Mouse (Mus musculus) brain, adult 2 months (tissue): ENCODE data around the gene Spns3.
"Not testable (repeated sequence)": the region's sequence is repeated elsewhere in the genome, so short reads cannot be mapped to it uniquely, and the experiment has no call there.

Experiments used
- DNase-seq: peaks from one replicate; pipeline ENCODE4 v3.0.0; 2011; ENCODE audit warnings: low read depth, low spot score

Spns3 gene

DNA sequence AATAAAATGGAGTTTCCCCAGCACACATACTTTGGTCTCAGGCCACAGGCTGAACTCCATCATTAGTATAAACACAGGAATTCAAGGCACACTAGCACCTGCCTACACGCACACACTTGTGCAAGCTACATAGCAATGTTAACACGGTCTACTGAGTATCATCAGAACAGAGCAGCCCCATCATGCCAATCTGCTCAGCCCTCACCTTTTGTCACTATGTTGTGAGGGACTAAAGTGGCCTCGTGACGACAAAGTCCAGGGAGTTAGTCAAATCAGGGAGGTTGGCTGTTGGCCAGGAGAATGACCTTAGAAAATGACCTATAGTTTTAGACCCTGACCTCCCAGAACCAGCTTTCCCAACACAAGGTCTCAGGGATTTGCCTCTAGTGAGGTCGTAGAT is 7.8 kb upstream of the Spns3 start:
- no peak for DNase-seq

DNA sequence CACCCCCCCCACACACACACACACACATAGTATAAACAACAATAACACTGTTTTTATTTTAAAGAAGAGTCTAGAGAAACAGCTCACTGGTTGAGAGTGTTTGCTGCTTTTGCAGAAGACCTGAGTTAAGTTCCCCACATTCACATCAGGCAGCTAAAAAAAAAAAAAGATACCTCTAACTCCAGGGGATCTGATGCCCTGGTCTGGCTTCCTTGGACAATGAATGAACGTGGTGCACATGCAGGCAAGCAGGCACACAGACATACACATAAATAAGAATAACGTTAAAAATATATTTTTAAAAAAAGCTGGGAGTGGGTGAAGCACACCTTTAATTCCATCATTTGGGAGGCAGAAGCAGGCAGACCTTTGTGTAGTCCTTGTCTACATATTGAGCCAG is 6.6 kb upstream of the Spns3 start:
- no peak for DNase-seq

DNA sequence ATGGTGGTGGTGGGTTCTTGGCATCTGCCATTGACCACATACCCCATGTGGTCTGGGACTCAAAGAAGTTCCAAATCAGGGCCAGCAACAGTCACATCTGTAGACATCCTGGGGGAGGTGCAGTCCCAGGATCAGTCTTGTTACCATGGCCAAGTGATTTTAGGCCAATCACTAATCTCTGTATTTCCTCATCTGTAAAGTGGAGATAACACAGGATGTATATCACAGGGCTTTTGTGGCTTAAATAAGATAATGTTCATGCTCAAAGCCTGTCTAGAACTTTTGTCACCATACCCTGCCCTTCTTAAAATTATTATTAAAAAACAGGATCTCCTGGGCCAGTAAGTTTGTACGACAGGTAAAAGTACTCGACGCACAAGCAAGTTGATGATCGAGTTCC is 6.2 kb upstream of the Spns3 start:
- no peak for DNase-seq

DNA sequence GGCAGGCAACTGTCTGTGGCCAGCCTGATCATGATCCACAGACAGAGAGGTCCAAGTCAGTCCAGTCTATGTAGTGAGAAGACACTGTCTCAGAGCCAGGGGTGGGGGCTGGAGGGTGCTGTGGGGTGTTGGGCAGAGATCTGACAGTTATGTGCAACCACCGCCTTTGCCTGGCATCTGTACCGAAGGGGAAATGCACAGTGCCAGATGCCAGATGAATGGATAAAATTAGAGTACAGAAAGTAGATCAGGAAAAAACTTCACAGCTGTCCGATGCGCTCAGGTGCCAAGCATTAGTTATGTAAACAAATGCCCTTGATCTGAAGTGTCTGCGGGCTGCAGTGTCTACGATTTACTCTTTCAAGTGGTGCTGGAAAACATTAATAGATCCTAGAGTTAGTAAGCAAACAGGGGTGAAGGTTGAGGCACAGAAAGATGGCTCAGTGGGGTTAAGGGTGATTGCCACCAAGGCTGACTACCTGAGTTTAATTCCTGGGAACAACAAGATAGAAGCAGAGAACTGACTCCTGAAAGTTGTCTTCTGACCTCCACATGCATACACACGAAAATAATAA is 1.3 kb upstream of the Spns3 start:
- DNase-seq = peak; percentile 29

DNA sequence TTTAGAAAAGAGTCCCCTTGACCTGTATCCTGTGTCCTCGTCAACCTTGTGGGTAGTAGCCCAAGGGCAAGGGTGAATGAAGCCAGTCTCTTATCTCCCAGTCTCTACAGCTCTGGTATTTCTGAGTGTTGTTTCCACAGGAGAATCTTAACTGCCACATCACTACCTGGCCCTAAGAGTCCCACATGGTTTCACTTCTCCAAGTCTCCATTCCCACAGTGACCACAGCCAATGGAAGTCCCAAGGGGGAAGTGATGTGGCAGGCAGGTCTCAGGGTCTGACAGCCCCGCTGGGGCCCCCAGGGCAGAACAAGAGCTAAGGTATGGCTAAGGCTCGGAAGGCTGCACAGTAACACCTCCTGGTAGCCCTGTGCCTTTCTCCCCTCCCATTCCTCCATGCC is 3.1 kb downstream of the Spns3 start:
- no peak for DNase-seq

DNA sequence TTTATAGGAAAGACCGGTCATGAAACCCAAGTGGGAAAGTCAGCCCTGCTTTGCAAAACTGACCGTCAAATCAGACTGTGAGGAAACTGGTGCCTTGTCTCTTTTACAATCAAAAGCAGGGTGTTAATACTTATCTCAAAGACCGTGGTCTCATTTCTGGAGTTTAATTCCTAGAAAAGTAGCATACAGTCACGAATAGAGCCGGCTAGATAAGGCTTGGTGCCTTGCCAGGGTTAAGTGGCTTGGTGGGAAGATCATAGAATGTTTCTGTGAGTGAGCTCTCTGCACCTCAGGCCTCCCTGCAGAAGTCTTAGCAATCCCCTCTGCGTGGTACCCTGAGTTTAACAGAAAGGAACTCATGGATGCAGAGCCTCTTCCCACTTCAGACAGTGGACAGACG is 5.6 kb downstream of the Spns3 start:
- DNase-seq = no peak

DNA sequence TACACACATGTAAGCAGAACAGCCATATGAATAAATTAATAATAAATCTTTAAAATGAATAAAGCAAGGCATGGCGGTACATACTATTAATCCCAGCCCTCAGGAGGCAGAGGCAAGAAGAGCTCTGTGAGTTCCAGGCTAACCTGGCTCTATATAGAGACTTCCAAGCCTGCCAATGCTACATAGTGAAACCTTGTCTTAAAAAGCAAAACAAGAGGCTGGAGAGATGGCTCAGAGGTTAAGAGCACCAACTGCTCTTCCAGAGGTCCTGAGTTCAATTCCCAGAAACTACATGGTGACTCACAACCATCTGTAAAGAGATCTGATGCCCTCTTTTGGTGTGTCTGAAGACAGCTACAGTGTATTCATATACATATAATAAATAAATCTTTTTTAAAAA is 6.6 kb downstream of the Spns3 start:
- DNase-seq = not testable (repeated sequence)

DNA sequence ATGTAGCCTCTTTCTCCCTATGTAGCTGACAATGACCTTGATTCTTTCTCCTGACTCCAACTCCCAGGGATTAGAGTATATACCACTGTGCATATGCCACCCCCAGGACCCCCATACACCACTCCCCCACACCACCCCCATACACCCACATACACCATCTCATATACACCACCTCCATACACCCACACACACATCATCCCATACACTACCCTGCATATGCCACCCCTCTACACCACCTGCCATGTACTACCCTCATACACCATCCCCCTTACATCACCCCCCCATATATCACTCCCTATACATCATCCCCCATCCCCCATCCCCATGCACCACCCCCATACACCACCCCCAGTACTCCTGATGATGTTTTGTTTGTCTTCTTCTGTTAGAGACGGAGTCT is 7.7 kb downstream of the Spns3 start:
- no peak for DNase-seq

DNA sequence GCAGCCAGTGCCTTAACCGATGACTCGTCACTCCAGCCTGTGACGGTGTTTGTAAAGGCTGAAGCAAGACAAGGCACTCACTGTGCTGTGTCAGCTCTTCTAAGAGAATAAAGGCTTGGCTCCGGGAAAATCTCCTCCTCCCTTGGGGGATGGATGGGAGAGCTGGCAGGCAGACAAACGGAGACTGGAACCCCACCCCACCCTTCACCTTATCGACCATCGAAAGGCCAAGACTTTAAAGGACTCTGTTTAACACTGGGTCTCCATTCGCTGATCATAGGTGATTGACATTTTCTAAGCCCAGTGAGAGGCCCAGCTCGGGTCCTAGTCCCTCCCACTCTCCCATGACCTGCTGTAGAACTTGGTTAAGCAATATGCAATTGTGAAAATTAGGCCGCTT is 8.4 kb downstream of the Spns3 start:
- no peak for DNase-seq

DNA sequence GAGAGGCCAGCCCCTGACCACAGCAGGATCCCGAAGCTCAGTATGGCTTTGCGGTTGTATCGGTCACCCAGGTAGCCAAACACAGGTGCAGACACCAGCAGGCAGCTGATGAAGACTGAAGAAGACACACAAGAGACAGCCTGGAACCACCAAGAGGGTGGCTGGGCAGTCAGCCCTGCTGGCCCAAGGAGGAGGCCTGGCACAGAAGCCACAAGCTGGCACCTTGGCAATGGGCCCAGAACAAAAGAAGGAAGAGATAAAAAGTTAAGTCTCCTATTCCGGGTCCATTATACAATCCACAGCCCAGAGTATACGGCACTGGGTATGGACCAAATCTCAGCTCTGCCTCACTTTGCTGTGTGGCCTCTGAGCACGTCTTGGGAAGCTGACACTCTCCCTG is 9.9 kb downstream of the Spns3 start:
- DNase-seq = peak; percentile 63

DNA sequence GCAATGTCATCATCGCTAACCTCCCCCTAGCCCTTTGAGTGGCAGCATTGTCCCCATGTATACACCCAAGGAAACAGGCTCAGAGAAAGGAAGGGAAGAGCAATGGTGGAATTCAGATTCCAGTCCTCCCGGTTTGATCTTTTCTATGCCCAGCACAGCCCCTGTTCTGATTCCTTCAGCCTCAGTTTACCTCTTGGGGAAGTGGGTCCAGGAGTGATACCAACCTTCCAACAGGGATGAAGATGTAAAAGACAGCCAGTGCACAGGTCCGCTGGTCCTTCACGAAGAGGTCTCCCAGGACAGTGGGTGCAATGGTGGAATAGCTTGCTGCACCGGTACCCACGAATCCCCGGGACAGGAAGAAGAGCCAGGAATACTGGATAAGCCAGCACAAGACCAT is 11.5 kb downstream of the Spns3 start:
- no peak for DNase-seq

DNA sequence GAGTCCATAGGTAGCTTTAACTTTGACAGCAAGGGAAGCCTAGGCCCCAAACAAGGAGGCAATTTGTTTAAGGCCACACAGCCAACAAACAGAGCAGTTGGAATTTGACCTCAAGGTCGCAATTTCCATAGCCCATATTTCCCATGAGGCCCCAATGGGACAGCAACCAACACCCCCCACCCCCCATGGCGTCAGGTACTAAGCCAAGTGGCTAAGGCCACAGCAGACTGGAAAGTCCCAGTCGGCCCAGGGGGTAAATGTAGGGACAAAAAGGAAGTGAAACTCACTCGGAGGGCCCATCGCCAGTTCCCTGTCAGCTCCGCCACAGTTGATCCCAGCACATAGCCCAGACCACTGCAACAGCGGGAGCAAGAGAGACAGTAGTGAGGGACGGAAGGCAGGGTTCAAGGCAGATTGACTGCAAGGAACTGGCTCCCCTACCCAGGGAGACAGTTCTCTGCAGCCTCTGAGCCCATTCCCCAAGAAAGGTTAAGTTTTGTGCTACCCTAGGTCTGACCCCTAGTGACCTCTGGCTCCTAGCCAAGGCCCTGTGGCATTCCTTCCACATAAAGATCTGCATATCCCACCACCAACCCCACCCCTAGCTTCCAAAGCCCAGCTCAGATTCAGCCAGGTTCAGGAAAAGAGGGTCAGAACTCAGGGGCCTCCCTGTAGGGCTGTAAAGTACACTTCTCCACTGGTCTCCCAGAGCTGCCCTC is 12.1 kb downstream of the Spns3 start:
- no peak for DNase-seq

DNA sequence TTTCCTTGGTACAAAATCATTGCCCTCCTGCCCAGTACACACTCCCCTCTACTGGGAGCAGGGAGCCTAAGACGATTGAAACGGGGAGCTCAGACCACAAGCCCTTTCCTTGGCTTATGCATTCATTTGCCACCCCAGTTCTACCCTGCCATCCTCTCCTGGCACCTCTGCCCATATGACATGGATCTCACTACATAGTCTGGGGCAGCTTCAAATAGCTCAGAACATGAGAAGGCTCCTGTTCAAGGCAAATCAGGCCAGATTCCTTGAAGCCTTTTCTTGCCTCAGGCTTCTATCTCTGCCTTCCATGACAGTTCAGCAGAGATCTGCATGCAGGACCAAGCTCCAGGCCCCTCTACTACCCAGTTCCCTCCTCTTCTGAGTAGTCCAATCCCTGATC is 12.8 kb downstream of the Spns3 start:
- DNase-seq = no peak

DNA sequence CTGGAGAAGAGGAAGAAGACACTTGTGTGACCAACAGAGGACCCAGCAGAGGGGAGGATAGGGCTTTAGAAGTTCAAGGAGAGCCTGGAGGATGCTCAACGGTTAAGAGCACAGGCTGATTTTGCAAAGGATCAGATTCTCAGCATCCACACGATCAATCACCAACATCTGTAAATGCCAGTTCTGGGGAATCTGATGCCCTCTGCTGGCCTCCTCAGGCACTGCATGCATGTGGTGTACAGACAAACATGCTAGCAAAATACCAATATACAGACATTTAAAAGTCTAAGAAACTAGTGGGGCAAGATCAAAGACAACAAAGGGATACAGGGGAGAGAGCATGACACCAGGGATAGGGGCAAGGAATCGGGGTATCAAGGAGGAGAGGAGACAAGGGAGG is 14.8 kb downstream of the Spns3 start:
- no peak for DNase-seq

DNA sequence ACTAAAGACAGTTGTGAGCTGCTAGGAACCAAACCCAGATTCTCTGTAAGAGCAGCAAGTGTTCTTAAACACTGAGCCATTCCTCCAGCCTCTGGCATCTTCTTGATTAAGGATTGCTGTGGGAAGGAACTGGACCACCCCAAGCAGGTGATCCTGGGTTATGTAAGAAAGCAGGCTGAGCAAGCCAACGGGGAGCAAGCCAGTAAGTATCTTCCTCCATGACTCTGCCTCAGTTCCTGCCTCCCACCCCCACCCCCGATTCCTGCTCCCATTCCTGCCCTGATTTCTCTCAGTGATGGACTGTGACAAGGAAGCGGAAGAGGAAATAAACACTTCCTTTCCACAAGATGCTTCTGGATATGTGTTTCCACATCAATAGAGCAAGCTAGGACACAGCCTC is 17.4 kb downstream of the Spns3 start:
- no peak for DNase-seq

DNA sequence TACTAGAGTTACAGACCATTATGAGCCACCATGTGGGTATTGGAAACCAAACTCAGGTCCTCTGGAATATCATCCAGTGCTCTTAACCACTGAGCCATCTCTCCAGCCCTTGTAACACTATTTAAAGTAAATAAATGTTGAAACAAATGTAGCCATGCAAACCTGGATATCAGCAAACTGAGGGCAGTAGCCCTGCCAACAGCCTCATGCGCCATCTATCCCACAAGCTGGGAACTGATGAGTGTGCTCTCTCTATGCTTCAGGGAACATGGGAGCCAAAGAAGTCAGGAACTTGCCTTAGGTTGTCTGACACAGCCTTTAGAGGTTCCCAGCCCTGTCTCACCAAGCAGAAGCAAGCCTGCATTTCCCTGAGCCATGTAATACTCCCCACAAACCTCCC is 18.7 kb downstream of the Spns3 start:
- DNase-seq = peak; percentile 48

DNA sequence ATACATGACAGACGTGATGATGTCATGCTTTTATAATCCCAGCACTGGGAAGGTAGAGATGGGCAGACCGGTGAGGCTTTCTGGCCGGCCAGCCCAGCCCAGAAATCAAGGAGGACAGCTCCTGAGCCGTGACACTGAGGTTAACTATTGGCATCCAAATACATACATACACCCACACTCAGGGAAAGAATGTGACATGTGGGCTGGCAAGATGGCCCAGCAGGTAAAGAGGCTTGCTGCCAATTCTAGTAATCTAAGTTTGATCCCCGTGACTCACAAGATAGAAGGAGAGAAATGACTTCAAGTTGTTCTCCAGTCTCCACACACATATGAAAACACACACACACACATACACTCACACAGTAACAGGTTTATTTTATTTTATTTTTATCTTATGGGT is 19.2 kb downstream of the Spns3 start:
- no peak for DNase-seq

DNA sequence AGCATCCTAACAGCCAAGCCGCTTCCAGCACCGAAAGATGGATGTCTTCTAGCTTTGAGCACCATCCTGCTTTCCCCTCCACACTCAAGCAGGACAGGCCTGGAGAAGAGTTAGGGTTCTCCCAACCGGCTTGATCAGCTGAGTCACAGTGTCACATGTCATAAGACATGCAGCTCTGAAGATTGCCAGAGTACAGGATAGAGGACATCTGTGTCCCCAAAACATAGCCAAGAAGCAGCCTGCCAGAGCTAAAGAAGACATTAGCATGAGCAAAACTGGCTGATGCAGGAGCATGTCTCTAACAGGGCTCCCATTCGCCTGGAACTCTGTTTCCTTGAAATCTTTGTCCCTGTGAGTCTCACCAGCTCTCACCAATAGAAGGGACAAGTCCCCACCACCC is 24.1 kb downstream of the Spns3 start:
- DNase-seq = peak; percentile 50

DNA sequence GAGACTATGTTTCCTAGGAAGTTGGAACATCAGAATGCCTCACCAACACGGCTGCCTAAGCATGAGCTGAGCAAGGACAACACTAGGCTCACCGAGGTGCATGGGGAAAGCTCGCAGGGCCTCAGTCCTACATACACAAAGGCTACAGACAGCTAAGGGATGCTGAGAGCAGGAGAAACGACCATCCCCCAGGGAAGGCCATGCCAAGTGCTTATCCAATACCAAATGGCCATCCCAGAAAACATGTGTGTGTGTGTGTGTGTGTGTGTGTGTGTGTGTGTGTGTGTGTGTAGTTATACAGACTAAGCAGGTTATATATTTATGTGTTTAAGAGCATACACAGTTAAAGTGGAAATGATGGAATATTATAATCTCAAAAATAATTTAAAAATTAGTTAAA is 26.6 kb downstream of the Spns3 start:
- no peak for DNase-seq

DNA sequence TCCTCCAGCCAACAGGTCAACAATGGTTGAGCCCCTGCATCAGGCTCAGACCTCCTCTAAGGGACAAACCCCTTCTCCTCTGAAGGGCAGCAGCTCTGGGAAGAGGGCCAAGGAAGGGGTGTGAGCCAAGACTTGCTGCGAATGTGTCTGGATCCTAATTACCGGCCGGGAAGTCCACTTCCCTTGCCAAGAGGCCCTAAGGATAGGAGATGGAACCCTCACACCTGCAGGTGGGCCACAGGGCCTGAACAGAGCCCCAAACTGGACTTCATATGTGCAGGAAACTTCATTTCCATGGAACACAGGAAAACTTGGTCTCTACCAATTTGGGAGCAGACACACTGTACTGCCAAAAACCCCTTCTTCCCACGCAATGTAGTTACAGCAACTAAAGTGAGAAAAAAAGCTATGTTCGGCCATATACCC is 27.7 kb downstream of the Spns3 start:
- DNase-seq = peak; percentile 72

DNA sequence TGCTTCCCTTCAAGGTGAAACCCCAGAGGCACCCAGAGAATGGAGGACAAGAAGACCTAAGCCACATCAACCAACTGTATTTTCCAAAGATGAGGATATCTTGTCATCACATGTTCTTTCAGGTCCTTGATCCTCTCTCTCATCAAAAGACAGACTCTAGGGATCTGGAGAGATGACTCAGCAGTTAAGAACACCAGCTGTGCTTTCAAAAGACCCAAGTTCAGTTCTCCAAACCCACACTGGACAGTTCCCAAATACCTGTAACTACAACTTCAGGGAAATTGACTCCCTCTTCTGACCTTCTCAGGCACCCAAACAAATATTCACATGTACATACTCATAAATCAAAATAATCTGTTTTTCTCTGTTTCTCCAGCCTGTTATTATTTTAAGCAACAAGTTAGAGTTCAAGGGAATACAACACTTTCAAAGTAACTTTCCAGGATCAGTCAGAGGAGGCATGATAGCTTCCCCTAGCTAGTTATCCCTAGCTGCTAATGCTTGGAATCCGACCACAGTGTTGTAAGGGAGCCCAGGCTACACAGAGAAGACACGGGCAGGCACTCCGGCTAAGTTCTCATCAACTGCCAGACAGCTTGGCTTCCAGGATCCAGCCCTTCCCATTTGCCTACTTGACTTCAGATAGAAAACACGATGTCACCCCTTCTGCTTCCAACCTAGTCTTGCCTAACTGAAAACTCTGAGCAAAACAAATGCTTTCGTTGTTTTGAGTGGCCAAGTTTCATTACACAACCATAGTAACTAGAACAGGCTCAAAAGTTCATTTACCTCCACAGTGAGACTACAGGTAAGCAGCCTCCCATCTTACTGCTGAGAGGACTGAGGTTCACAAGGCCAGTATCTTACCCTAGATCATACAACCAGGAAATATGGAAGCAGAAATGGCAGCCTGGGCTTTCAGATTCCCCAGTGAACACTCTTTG is 28.4 kb downstream of the Spns3 start:
- no peak for DNase-seq

DNA sequence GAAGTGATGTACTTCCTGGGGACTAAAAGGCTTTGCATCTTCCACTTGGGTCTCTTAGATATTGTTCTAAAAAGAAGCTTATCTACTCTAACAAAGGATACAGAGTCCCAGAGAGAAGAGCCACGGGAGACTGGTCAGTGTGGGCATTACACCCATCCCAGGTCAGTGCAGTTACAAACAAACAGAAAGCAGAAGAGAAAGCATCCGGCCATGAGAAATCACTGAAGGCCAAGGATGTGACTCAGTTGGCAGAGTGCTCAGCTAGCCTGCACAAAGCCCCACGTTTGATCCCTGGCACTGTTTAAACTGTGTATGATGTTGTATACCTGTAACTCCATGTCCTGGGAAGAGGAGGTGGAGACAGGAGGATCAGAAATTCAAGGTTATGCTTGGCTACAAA is 30.4 kb downstream of the Spns3 start:
- no peak for DNase-seq

DNA sequence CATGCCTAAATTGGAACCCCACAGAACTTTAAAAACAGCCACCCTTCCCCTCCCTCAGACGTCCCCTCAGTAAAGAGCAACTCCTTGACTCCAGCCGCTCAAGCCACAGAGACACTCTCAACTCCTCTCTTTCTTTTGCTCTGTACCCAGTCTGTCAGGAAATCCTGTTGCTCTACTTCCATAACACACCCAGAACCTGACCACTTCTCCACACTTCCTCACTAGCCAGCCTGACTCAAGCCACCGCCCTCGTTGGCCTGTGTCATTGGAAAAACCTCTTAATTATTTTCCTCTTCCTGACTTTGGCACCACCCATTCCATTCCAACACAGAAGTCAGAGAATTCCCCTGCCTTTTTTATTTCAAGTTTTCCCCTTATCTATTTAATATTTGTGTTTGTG is 31.1 kb downstream of the Spns3 start:
- DNase-seq = no peak
